Mouse (Mus musculus): Measurements from ENCODE around the gene Lyrm2. TPM values are rescaled to one million over a fixed set of nuclear protein-coding genes. Genes with fewer than 3 reads are reported as not detected.
A peak's percentile ranks its signal among the peaks of the same experiment; 100 is the strongest.

The Lyrm2 gene
- polyA plus RNA-seq, 1 experiment from 2014 or later = 97.8 TPM

DNA sequence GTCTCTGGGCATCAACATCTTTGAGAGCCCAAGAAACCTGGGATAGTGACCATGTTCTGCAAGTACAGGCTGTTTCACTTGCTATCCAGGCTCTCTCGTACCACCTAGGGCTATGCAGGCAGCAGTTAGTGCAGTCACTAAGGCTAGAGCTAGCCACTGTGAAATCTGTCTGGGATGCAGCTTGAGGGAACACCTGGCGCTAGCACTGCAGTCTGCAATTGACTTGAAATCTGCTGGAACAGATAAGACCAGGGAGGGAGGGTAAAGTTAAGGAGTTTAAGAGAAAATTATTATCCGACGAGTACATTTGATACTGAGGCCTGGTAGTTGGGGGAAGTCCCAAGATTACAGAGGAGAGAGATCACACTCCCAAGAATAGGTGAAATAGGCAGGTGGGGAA lies 20.1 kb upstream of the Lyrm2 start:
- H3K27me3 ChIP-seq (replicated peaks; ENCODE audit: control insufficient read depth, insufficient read depth, low read length) = no peaks in the 10 kb centered on the region
- H3K27ac ChIP-seq (ENCODE audit: low read depth, low read length) = no peak overlapping the region
- H3K4me2 ChIP-seq (replicated peaks; ENCODE audit: low read depth) = no peak overlapping the region
- H3K4me1 ChIP-seq (replicated peaks; ENCODE audit: control insufficient read depth, insufficient read depth, low read length) = no peaks in the 10 kb centered on the region
- no peaks in the 10 kb centered on the region for H3K9me3 ChIP-seq (ENCODE audit: control insufficient read depth)
- no peak for ATAC-seq
- peaks cover 9% of the 10 kb centered on the region; the same call in 1 of the 2 replicates for H3K36me3 ChIP-seq (ENCODE audit: control insufficient read depth, insufficient read depth)
- WGBS = 96% methylated on average over 4 of the region's 4 CpGs
- H3K4me3 ChIP-seq (ENCODE audit: low read depth, low read length) = no peak overlapping the region
- no peak overlapping the region for H3K9ac ChIP-seq (ENCODE audit: low read depth, low read length)
- no peak for TF ChIP-seq CTCF (IDR thresholded peaks at IDR 0.05; ENCODE audit: low read depth)

DNA sequence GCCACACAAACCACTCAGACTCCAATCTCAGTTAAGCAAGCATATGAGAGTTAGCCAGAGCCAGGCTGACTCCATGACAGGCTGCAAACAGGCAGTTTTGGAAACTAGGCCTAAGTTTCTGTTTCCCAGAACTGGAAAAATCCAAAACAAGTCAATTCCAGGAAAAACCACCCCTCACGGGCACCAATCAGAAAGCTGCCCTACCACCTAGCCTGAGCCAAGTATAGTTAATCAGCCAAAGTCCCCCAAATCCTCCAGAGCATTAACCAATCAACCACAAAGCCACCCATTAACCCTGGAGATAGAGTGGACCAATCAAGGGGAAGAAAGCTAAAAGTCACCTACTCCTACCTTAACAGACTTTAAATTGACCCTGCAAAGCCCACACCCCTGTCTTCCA lies 12.9 kb upstream of the Lyrm2 start:
- H3K4me1 ChIP-seq (replicated peaks; ENCODE audit: control insufficient read depth, insufficient read depth, low read length) = no peaks in the 10 kb centered on the region
- no peak overlapping the region for H3K9ac ChIP-seq (ENCODE audit: low read depth, low read length)
- no peak overlapping the region for H3K4me2 ChIP-seq (replicated peaks; ENCODE audit: low read depth)
- no peak for TF ChIP-seq CTCF (IDR thresholded peaks at IDR 0.05; ENCODE audit: low read depth)
- no peak for ATAC-seq
- 0 out of 2 replicates have a peak, but pooled peaks cover 2% of the 10 kb centered on the region for H3K9me3 ChIP-seq (ENCODE audit: control insufficient read depth)
- H3K36me3 ChIP-seq (ENCODE audit: control insufficient read depth, insufficient read depth) = no peaks in the 10 kb centered on the region
- no peaks in the 10 kb centered on the region for H3K27me3 ChIP-seq (replicated peaks; ENCODE audit: control insufficient read depth, insufficient read depth, low read length)
- no peak overlapping the region for H3K4me3 ChIP-seq (ENCODE audit: low read depth, low read length)
- 85% methylated on average over 1 of the region's 1 CpGs for WGBS
- H3K27ac ChIP-seq (ENCODE audit: low read depth, low read length) = no peak overlapping the region

DNA sequence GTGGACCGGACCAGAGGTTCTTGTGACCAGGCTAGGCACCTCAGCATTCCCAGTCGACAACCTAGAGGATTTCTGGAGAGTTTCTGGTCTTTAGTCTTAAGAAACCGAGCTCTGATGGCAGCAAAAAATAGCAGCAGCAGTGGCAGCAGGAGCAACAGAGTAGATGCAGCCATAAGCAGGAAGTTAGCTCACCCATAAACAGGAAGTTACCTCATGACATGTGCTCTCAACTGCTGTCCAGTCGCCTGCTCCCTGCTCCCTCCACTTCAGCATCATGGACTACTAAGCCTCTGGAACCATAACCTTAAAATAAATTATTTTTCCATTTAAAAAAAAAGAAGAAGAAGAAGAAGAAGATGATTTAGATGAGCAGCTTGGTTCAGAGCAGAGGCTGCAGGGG lies 11.0 kb upstream of the Lyrm2 start:
- Histone ChIP-seq H3K4me1 (replicated peaks; ENCODE audit: control insufficient read depth, insufficient read depth, low read length) (no peaks in the 10 kb centered on the region), H3K9me3 (ENCODE audit: control insufficient read depth) (0 out of 2 replicates have a peak, but pooled peaks cover 2% of the 10 kb centered on the region), H3K27ac (ENCODE audit: low read depth, low read length) (no peak overlapping the region), H3K27me3 (replicated peaks; ENCODE audit: control insufficient read depth, insufficient read depth, low read length) (no peaks in the 10 kb centered on the region), H3K9ac (ENCODE audit: low read depth, low read length) (no peak overlapping the region), H3K4me2 (replicated peaks; ENCODE audit: low read depth) (no peak overlapping the region), H3K4me3 (ENCODE audit: low read depth, low read length) (no peak overlapping the region), H3K36me3 (ENCODE audit: control insufficient read depth, insufficient read depth) (no peaks in the 10 kb centered on the region)
- WGBS = 86% methylated on average over 4 of the region's 4 CpGs
- no peak for TF ChIP-seq CTCF (IDR thresholded peaks at IDR 0.05; ENCODE audit: low read depth)
- no peak for ATAC-seq

DNA sequence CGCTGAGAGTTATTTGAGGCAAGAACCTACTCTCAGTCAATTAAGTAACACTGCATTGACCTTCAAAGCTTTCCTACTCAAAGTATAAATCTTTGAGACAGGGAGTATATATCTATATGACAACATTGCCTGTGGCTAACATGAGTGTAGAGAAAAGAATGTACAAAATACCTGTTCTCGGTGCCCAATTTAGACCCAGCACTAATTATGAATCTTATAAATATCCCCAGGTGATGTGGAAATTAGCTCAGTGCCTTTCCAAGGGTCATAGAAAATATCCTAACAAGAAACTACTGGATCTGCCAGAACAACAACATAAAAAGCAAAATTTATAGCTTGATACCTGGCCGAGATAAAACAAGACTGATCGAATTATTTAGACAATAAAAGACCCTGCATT lies 1.1 kb upstream of the Lyrm2 start:
- Histone ChIP-seq H3K36me3 (ENCODE audit: control insufficient read depth, insufficient read depth) (no peaks in the 10 kb centered on the region), H3K27me3 (replicated peaks; ENCODE audit: control insufficient read depth, insufficient read depth, low read length) (no peaks in the 10 kb centered on the region), H3K4me1 (replicated peaks; ENCODE audit: control insufficient read depth, insufficient read depth, low read length) (no peaks in the 10 kb centered on the region), H3K4me2 (replicated peaks; ENCODE audit: low read depth) (no peak overlapping the region), H3K4me3 (ENCODE audit: low read depth, low read length) (no peak overlapping the region), H3K9me3 (ENCODE audit: control insufficient read depth) (no peaks in the 10 kb centered on the region), H3K9ac (ENCODE audit: low read depth, low read length) (no peak overlapping the region), H3K27ac (ENCODE audit: low read depth, low read length) (no peak overlapping the region)
- TF ChIP-seq CTCF (IDR thresholded peaks at IDR 0.05; ENCODE audit: low read depth) = no peak
- ATAC-seq = no peak
- 98% methylated on average over 4 of the region's 4 CpGs for WGBS

DNA sequence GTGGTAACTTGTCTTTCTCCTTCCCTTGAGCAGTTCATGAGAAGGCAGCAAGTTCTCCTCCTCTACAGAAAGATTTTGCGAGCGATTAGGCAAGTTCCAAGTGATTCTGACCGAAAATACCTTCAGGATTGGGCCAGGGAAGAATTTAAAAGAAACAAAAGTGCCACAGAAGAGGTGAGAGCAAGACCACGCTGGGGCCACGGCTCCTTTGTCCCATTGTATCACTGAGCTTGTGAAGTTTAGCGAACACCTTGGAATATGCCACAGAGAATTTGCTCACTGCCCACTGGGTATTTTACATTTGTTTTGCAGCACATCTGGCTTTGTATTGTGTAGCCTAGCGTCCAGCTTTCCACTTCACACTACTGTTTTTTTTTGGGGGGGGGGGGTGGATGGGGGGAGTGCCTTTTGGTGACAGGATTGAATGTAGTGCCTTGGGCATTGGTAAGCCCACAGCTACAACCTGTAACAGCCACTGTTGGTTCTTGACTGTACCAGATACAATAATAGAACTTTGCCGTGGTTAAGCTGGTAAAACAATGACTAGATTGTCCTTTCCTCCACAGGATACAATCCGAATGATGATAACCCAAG lies 621 bp downstream of the Lyrm2 start:
- H3K4me1 ChIP-seq (replicated peaks; ENCODE audit: control insufficient read depth, insufficient read depth, low read length) = no peaks in the 10 kb centered on the region
- H3K27me3 ChIP-seq (replicated peaks; ENCODE audit: control insufficient read depth, insufficient read depth, low read length) = no peaks in the 10 kb centered on the region

DNA sequence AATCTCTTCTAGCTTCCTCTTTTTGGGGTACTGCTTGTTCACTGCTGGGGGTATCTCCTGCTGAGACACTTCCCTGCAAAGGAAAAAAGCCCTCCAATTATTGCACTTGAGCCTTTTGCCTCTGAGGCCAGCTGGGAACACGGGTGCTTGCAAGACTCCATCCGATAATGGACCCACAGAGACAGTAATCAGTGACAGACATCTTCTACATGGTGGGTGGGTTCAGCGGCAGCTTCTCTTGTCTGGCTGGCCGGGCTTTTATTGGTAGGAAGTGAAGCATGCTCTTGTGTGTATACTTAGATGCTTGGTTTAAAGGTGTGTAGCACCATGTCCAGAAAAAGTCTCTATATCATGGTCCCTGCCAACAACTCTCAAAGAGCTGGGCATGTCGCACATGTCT lies 17.4 kb downstream of the Lyrm2 start:
- no peak overlapping the region for H3K4me2 ChIP-seq (replicated peaks; ENCODE audit: low read depth)
- H3K27me3 ChIP-seq (replicated peaks; ENCODE audit: control insufficient read depth, insufficient read depth, low read length) = no peaks in the 10 kb centered on the region
- ATAC-seq = no peak
- H3K27ac ChIP-seq (ENCODE audit: low read depth, low read length) = no peak overlapping the region
- H3K36me3 ChIP-seq (ENCODE audit: control insufficient read depth, insufficient read depth) = no peaks in the 10 kb centered on the region
- no peaks in the 10 kb centered on the region for H3K4me1 ChIP-seq (replicated peaks; ENCODE audit: control insufficient read depth, insufficient read depth, low read length)
- WGBS = 80% methylated on average over 5 of the region's 5 CpGs
- H3K9me3 ChIP-seq (ENCODE audit: control insufficient read depth) = no peaks in the 10 kb centered on the region
- no peak overlapping the region for H3K4me3 ChIP-seq (ENCODE audit: low read depth, low read length)
- no peak for TF ChIP-seq CTCF (IDR thresholded peaks at IDR 0.05; ENCODE audit: low read depth)
- H3K9ac ChIP-seq (ENCODE audit: low read depth, low read length) = no peak overlapping the region

More for the DNA sequence above, 621 bp downstream of the Lyrm2 start:
- TF ChIP-seq CTCF (IDR thresholded peaks at IDR 0.05; ENCODE audit: low read depth) = no peak
- WGBS = 4% methylated on average over 9 of the region's 9 CpGs
- H3K36me3 ChIP-seq (ENCODE audit: control insufficient read depth, insufficient read depth) = no peaks in the 10 kb centered on the region
- peak overlapping the region; percentile 97 for H3K27ac ChIP-seq (ENCODE audit: low read depth, low read length)
- H3K4me3 ChIP-seq (ENCODE audit: low read depth, low read length) = peak overlapping the region; percentile 91
- ATAC-seq = 0 out of 2 replicates have a peak, but pooled peaks have one; percentile 8
- H3K9me3 ChIP-seq (ENCODE audit: control insufficient read depth) = no peaks in the 10 kb centered on the region
- peak overlapping the region; percentile 85 for H3K9ac ChIP-seq (ENCODE audit: low read depth, low read length)
- H3K4me2 ChIP-seq (replicated peaks; ENCODE audit: low read depth) = peak overlapping the region; percentile 68

Data from intestine, postnatal 0 days (tissue).